Mouse (Mus musculus): Measurements from ENCODE around the gene Nkapd1. TPM values are rescaled to one million over a fixed set of nuclear protein-coding genes. Genes with fewer than 3 reads are reported as not detected.

Nkapd1 gene
- polyA plus RNA-seq, 1 experiment = 2.9 TPM

GRCm38 (mm10) chr9:50580370-50580769, 36.9 kb downstream of the Nkapd1 start:
- no peaks in the 10 kb centered on the region for H3K9me3 ChIP-seq
- H3K27me3 ChIP-seq (replicated peaks) = peaks cover 5% of the 10 kb centered on the region
- H3K4me3 ChIP-seq (replicated peaks) = no peak overlapping the region
- TF ChIP-seq GATA1 (IDR thresholded peaks at IDR 0.05; ENCODE audit: borderline replicate concordance, low read length) (no peak), FLI1 (IDR thresholded peaks at IDR 0.05; ENCODE audit: low read length) (no peak)
- H3K36me3 ChIP-seq (replicated peaks; ENCODE audit: low read length) = no peaks in the 10 kb centered on the region
- H3K4me1 ChIP-seq = no peaks in the 10 kb centered on the region

DNA sequence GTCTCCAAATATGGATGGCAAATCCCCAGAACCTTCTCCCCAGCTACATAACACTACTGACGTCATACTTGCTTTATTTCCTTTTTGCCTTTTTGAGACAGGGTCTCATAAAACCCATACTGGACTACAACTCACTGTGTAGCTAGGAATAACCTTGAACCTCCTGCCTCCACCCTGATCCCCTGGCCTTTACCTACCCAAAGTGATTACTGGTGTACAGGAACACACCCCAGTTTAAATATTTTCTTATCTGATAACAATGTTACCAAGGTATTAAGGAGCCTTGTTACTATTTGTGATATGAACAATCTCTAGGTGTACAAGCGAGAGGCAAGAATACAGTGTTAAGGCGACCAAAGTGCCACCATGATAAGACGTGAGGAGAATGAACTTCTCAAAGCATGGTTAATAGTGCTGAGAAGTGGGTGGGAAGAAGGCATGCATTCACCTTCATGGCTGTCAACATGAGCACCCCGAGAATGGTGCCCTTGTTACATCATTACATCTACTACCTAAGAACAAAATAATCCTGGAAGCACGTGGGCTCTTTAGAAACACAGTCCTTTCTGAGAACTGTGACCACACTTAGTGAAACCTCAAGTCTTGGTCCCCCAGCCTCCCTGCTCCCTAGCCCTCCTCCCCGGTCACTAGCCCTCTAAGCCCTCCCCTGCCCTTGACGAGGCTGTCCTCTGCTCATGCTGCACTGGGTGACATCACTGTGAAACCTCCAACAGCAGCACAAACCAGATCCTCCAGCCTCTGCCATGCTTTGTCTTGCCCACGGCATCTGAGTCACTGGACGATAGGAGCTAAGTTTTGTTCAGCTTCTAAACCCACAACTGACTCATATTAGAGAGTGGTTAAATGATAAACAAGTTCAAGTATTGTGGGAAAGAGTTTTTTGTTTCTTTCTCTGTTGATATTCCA, 47.4 kb downstream of the Nkapd1 start:
- H3K4me1 ChIP-seq = peaks cover 4% of the 10 kb centered on the region; the same call in 1 of the 2 replicates
- no peaks in the 10 kb centered on the region for H3K36me3 ChIP-seq (replicated peaks; ENCODE audit: low read length)
- TF ChIP-seq FLI1 (IDR thresholded peaks at IDR 0.05; ENCODE audit: low read length) = no peak
- TF ChIP-seq GATA1 (IDR thresholded peaks at IDR 0.05; ENCODE audit: borderline replicate concordance, low read length) = no peak
- H3K27me3 ChIP-seq (replicated peaks) = no peaks in the 10 kb centered on the region
- H3K9me3 ChIP-seq = no peaks in the 10 kb centered on the region
- no peak overlapping the region for H3K4me3 ChIP-seq (replicated peaks)

GRCm38 (mm10) chr9:50567881-50568280, 49.4 kb downstream of the Nkapd1 start:
- Histone ChIP-seq H3K27me3 (replicated peaks) (no peaks in the 10 kb centered on the region), H3K9me3 (no peaks in the 10 kb centered on the region), H3K4me3 (replicated peaks) (no peak overlapping the region), H3K4me1 (peaks cover 4% of the 10 kb centered on the region; the same call in 1 of the 2 replicates), H3K36me3 (replicated peaks; ENCODE audit: low read length) (no peaks in the 10 kb centered on the region)
- TF ChIP-seq FLI1 (IDR thresholded peaks at IDR 0.05; ENCODE audit: low read length) = no peak
- TF ChIP-seq GATA1 (IDR thresholded peaks at IDR 0.05; ENCODE audit: borderline replicate concordance, low read length) = no peak

DNA sequence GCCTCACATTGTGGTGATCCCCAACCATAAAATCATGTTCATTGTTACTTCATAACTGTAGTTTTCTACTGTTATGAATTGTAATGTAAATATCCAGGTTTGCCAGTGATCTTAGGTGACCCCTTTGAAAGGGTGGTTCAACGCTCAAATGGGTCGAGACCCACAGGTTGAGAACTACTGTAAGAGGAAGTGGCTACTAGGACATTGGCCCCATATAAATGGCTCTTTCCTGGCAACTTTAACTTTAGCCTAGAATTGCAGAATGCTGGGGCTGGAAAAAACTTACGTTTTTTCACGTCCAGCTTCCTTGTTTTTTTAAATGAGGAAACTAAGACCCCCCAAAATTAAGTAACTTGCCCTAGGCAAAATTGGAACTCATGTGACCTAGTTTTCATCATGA, 49.9 kb downstream of the Nkapd1 start:
- H3K4me1 ChIP-seq = peaks cover 4% of the 10 kb centered on the region; the same call in 1 of the 2 replicates
- H3K27me3 ChIP-seq (replicated peaks) = no peaks in the 10 kb centered on the region
- H3K9me3 ChIP-seq = no peaks in the 10 kb centered on the region
- H3K36me3 ChIP-seq (replicated peaks; ENCODE audit: low read length) = no peaks in the 10 kb centered on the region
- TF ChIP-seq GATA1 (IDR thresholded peaks at IDR 0.05; ENCODE audit: borderline replicate concordance, low read length) = no peak
- no peak for TF ChIP-seq FLI1 (IDR thresholded peaks at IDR 0.05; ENCODE audit: low read length)
- H3K4me3 ChIP-seq (replicated peaks) = no peak overlapping the region

- H3K4me1 ChIP-seq = peaks cover 4% of the 10 kb centered on the region; the same call in 1 of the 2 replicates
These were observed 51.3 kb downstream of the Nkapd1 start for GRCm38 (mm10) chr9:50565940-50566339.

DNA sequence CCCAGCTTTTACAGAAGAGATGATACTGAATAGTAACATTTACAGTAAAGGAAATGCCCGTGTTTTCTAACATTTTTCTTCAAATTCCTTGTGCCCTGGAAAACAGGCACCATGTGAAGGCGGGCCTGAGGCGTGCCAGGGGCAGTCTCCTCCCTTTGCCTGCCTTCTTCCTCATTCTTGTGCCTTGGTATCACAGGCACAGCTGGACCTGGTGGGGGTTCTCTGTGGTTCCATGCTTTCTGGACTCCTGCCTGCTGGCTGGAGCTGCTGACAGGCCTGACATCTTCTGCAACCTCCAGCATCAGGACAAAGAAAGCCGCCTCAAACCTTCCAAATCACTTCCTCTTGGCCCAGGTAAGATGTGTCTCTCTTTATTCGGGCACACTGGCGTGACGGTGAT, 52.1 kb downstream of the Nkapd1 start:
- Histone ChIP-seq H3K4me3 (replicated peaks) (no peak overlapping the region), H3K9me3 (peaks cover 7% of the 10 kb centered on the region; the same call in 1 of the 2 replicates), H3K27me3 (replicated peaks) (no peaks in the 10 kb centered on the region), H3K4me1 (peaks cover 3% of the 10 kb centered on the region; the same call in 1 of the 2 replicates), H3K36me3 (replicated peaks; ENCODE audit: low read length) (no peaks in the 10 kb centered on the region)
- no peak for TF ChIP-seq FLI1 (IDR thresholded peaks at IDR 0.05; ENCODE audit: low read length)
- TF ChIP-seq GATA1 (IDR thresholded peaks at IDR 0.05; ENCODE audit: borderline replicate concordance, low read length) = no peak

More at GRCm38 (mm10) chr9:50565940-50566339, 51.3 kb downstream of the Nkapd1 start:
- Histone ChIP-seq H3K36me3 (replicated peaks; ENCODE audit: low read length) (no peaks in the 10 kb centered on the region), H3K27me3 (replicated peaks) (no peaks in the 10 kb centered on the region), H3K4me3 (replicated peaks) (no peak overlapping the region), H3K9me3 (peaks cover 4% of the 10 kb centered on the region; the same call in 1 of the 2 replicates)
- no peak for TF ChIP-seq GATA1 (IDR thresholded peaks at IDR 0.05; ENCODE audit: borderline replicate concordance, low read length)
- no peak for TF ChIP-seq FLI1 (IDR thresholded peaks at IDR 0.05; ENCODE audit: low read length)

GRCm38 (mm10) chr9:50561918-50562360, 55.3 kb downstream of the Nkapd1 start:
- H3K4me3 ChIP-seq (replicated peaks) = no peak overlapping the region
- TF ChIP-seq GATA1 (IDR thresholded peaks at IDR 0.05; ENCODE audit: borderline replicate concordance, low read length) (no peak), FLI1 (IDR thresholded peaks at IDR 0.05; ENCODE audit: low read length) (no peak)
- H3K4me1 ChIP-seq = no peaks in the 10 kb centered on the region
- H3K36me3 ChIP-seq (replicated peaks; ENCODE audit: low read length) = no peaks in the 10 kb centered on the region
- no peaks in the 10 kb centered on the region for H3K27me3 ChIP-seq (replicated peaks)
- peaks cover 7% of the 10 kb centered on the region; the same call in 1 of the 2 replicates for H3K9me3 ChIP-seq

DNA sequence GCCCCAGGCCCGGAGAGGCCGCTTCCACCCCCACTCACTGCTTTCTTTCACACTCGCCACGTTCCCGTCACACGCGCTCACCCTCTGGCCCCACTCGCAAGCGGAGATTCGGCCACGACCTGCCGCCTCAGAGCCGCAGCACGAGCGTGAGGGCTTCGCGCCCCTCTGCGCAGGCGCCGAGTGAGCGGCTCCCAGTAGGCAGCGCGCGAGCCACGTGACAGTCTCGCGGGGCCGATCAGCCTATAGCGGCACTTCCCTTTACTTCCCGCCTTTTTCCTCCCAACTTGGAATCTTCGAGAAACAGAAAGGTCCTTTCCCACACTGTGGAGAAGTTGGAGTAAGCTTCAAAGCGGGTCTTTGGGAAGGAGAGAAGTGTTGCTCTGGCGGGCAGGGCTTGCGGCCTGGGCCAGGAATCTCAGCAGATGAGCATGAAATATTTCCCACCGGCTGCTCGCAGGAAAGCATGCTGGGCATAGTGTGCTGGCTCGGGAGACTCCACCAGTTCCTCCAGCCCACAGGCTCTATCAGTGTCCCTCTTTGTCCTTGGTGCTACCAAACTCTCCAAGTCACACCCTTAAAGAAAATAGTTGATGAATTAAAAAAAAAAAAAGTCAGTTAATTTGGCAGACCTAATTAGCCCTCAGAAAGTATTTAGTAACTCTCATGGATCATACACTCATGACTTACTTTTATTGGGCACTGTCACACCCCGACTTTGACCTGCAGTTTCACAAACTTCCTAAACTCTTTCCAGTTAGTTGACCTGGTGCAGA, 55.9 kb downstream of the Nkapd1 start, which contains the start of gene Tex12:
Tex12 (minus strand) TSS at position 181 of the 773 bp plus-strand sequence.
- Histone ChIP-seq H3K27me3 (replicated peaks) (no peaks in the 10 kb centered on the region), H3K4me3 (replicated peaks) (no peak within 1 kb of the TSS), H3K36me3 (replicated peaks; ENCODE audit: low read length) (no peaks in the 10 kb centered on the region), H3K4me1 (no peaks in the 10 kb centered on the region), H3K9me3 (peaks cover 7% of the 10 kb centered on the region; the same call in 1 of the 2 replicates)
- TF ChIP-seq FLI1 (IDR thresholded peaks at IDR 0.05; ENCODE audit: low read length) (no peak), GATA1 (IDR thresholded peaks at IDR 0.05; ENCODE audit: borderline replicate concordance, low read length) (no peak)

Other genes starting within 250 kb of the Nkapd1 start
- not detected in 2 replicates for gene Plet1, start 122.9 kb downstream of the Nkapd1 start, polyA plus RNA-seq (2012; ENCODE audit: insufficient read depth, low replicate concordance)
- gene Pts, start 88.7 kb downstream of the Nkapd1 start, polyA plus RNA-seq (2012; ENCODE audit: insufficient read depth, low replicate concordance) = 15.7 TPM in 1 of 2 replicates, not detected in the other
- 2.0 TPM in 1 of 2 replicates, not detected in the other for gene Il18, start 62.6 kb downstream of the Nkapd1 start, polyA plus RNA-seq (2012; ENCODE audit: insufficient read depth, low replicate concordance)
- 0.09 TPM in 1 of 2 replicates, not detected in the other for gene Bco2, start 62.3 kb downstream of the Nkapd1 start, polyA plus RNA-seq (2012; ENCODE audit: insufficient read depth, low replicate concordance)
- not detected in 2 replicates for gene Tex12, start 56.1 kb downstream of the Nkapd1 start, polyA plus RNA-seq (2012; ENCODE audit: insufficient read depth, low replicate concordance)
- 6.3 and 16.9 TPM in 2 replicates for gene Sdhd, start 13.7 kb downstream of the Nkapd1 start, polyA plus RNA-seq (2012; ENCODE audit: insufficient read depth, low replicate concordance)
- 8.5 and 23.8 TPM in 2 replicates for gene Timm8b, start 13.6 kb downstream of the Nkapd1 start, polyA plus RNA-seq (2012; ENCODE audit: insufficient read depth, low replicate concordance)
- gene Pih1d2, start 143 bp downstream of the Nkapd1 start, polyA plus RNA-seq (2012; ENCODE audit: insufficient read depth, low replicate concordance) = 0.19 TPM in 1 of 2 replicates, not detected in the other
- 10.9 and 18.4 TPM in 2 replicates for gene Dlat, start 42.3 kb upstream of the Nkapd1 start, polyA plus RNA-seq (2012; ENCODE audit: insufficient read depth, low replicate concordance)
- not detected in 2 replicates for gene Dixdc1, start 122.1 kb upstream of the Nkapd1 start, polyA plus RNA-seq (2012; ENCODE audit: insufficient read depth, low replicate concordance)
- gene 2310030G06Rik, start 129.1 kb upstream of the Nkapd1 start, polyA plus RNA-seq (2012; ENCODE audit: insufficient read depth, low replicate concordance) = 1.5 TPM in 1 of 2 replicates, not detected in the other
- gene Cryab, start 133.9 kb upstream of the Nkapd1 start, polyA plus RNA-seq (2012; ENCODE audit: insufficient read depth, low replicate concordance) = not detected in 2 replicates
- not detected in 2 replicates for gene Hspb2, start 134.9 kb upstream of the Nkapd1 start, polyA plus RNA-seq (2012; ENCODE audit: insufficient read depth, low replicate concordance)
- gene Fdxacb1, start 150.8 kb upstream of the Nkapd1 start, polyA plus RNA-seq (2012; ENCODE audit: insufficient read depth, low replicate concordance) = 0.38 TPM in 1 of 2 replicates, not detected in the other
- gene Alg9, start 157.6 kb upstream of the Nkapd1 start, polyA plus RNA-seq (2012; ENCODE audit: insufficient read depth, low replicate concordance) = 2.0 and 9.5 TPM in 2 replicates
- 1.3 and 8.7 TPM in 2 replicates for gene 1110032A03Rik, start 158.1 kb upstream of the Nkapd1 start, polyA plus RNA-seq (2012; ENCODE audit: insufficient read depth, low replicate concordance)
- 1.4 and 1.9 TPM in 2 replicates for gene Ppp2r1b, start 227.8 kb upstream of the Nkapd1 start, polyA plus RNA-seq (2012; ENCODE audit: insufficient read depth, low replicate concordance)